Mouse (Mus musculus) MEL (cell line): ENCODE measurements around the gene Nt5c2. TPM values are rescaled to one million over a fixed set of nuclear protein-coding genes. Genes with fewer than 3 reads are reported as not detected.
A peak's percentile ranks its signal among the peaks of the same experiment; 100 is the strongest.

Source experiments
- DNase-seq: peaks from one replicate; pipeline ENCODE4 v3.0.0; 2011; ENCODE audit warnings: low read depth, low spot score
- H3K27ac ChIP-seq: 2 replicates; pipeline ENCODE4 v1.5.1; 2012; ENCODE audit warnings: low read depth, mild to moderate bottlenecking, control low read depth, low read length, moderate library complexity; ENCODE audit not compliant: control insufficient read depth
- H3K27me3 ChIP-seq, 2 experiments: fragments of 150-350 bp in 1 of 2; sonication (generic) in 1 of 2; 2 replicates each; pipeline ENCODE4 v1.6.1; 2012; ENCODE audit warnings: low read length in 2 of 2, mild to moderate bottlenecking in 2 of 2, improper control_type of control experiment in 1 of 2, moderate library complexity in 1 of 2; ENCODE audit not compliant: insufficient read depth in 2 of 2, control insufficient read depth in 1 of 2
- H3K36me3 ChIP-seq, 2 experiments: 2 replicates each; pipeline ENCODE4 v1.6.1; 2012 to 2014; ENCODE audit warnings: low read length in 2 of 2, improper control_type of control experiment in 1 of 2, inconsistent platforms in 1 of 2, mild to moderate bottlenecking in 1 of 2; ENCODE audit not compliant: insufficient read depth in 2 of 2, control insufficient read depth in 1 of 2
- H3K4me1 ChIP-seq, 2 experiments: fragments of 150-350 bp in 1 of 2; sonication (generic) in 1 of 2; 2 replicates each; pipeline ENCODE4 v1.6.1; 2012; ENCODE audit warnings: low read length in 2 of 2, improper control_type of control experiment in 1 of 2, mild to moderate bottlenecking in 1 of 2; ENCODE audit not compliant: insufficient read depth in 2 of 2, control insufficient read depth in 1 of 2
- H3K4me3 ChIP-seq, 2 experiments: fragments of 150-350 bp in 1 of 2; sonication (generic) in 1 of 2; 2 replicates each; pipeline ENCODE4 v1.5.1; 2012; ENCODE audit warnings: low read depth in 2 of 2, low read length in 2 of 2, mild to moderate bottlenecking in 2 of 2, moderate library complexity in 2 of 2, control low read depth in 1 of 2, improper control_type of control experiment in 1 of 2; ENCODE audit not compliant: control insufficient read depth in 1 of 2, insufficient read depth in 1 of 2
- H3K79me2 ChIP-seq: 2 replicates; pipeline ENCODE4 v1.6.1; 2012; ENCODE audit warnings: mild to moderate bottlenecking, low read length, moderate library complexity; ENCODE audit not compliant: control insufficient read depth, poor library complexity, insufficient read depth
- H3K9ac ChIP-seq: 2 replicates; pipeline ENCODE4 v1.6.1; 2012; ENCODE audit warnings: low read depth, mild to moderate bottlenecking, control low read depth, low read length, moderate library complexity; ENCODE audit not compliant: control insufficient read depth, poor library complexity, severe bottlenecking
- H3K9me3 ChIP-seq: fragments of 150-350 bp; sonication (generic); replicated peaks from 2 replicates; pipeline ENCODE4 v1.6.1; 2012; ENCODE audit warnings: mild to moderate bottlenecking, low read length, improper control_type of control experiment, moderate library complexity; ENCODE audit not compliant: insufficient read depth
- BHLHE40 ChIP-seq: IDR thresholded peaks from 2 replicates; pipeline ENCODE4 v1.6.1; 2012; ENCODE audit warnings: low read depth, mild to moderate bottlenecking, inconsistent platforms, low read length, improper control_type of control experiment, borderline replicate concordance
- CHD1 ChIP-seq: IDR thresholded peaks from 2 replicates; pipeline ENCODE4 v1.6.1; 2012; ENCODE audit warnings: low read depth, mild to moderate bottlenecking, inconsistent platforms, low read length, improper control_type of control experiment
- CHD2 ChIP-seq: IDR thresholded peaks from 2 replicates; pipeline ENCODE4 v1.6.1; 2011; ENCODE audit warnings: low read length, improper control_type of control experiment
- CTCF ChIP-seq, 3 experiments: IDR thresholded peaks in 2 of 3; conservative IDR thresholded peaks in 1 of 3; 2 replicates each; pipeline ENCODE4 v1.5.1; 2011 to 2012; ENCODE audit warnings: low read length in 3 of 3, low read depth in 2 of 3, mild to moderate bottlenecking in 2 of 3, improper control_type of control experiment in 1 of 3, inconsistent platforms in 1 of 3, mixed read lengths in 1 of 3, moderate library complexity in 1 of 3; ENCODE audit not compliant: control insufficient read depth in 1 of 3, insufficient read depth in 1 of 3, poor library complexity in 1 of 3, severe bottlenecking in 1 of 3
- E2F4 ChIP-seq: IDR thresholded peaks from 2 replicates; pipeline ENCODE4 v1.6.1; 2011; ENCODE audit warnings: low read depth, low read length, improper control_type of control experiment, borderline replicate concordance
- ELF1 ChIP-seq: IDR thresholded peaks from 2 replicates; pipeline ENCODE4 v1.6.1; 2014; ENCODE audit warnings: low read depth, mild to moderate bottlenecking, inconsistent platforms, low read length, improper control_type of control experiment, moderate library complexity
- EP300 ChIP-seq, 2 experiments: IDR thresholded peaks; 2 replicates each; pipeline ENCODE4 v1.6.1; 2011; ENCODE audit warnings: improper control_type of control experiment in 2 of 2, low read length in 2 of 2, low read depth in 1 of 2, mild to moderate bottlenecking in 1 of 2
- GATA1 ChIP-seq: IDR thresholded peaks from 2 replicates; pipeline ENCODE4 v1.6.1; 2011; ENCODE audit warnings: low read depth, low read length, improper control_type of control experiment
- HCFC1 ChIP-seq: IDR thresholded peaks from 2 replicates; pipeline ENCODE4 v1.6.1; 2012; ENCODE audit warnings: low read depth, mild to moderate bottlenecking, inconsistent platforms, low read length, improper control_type of control experiment, moderate library complexity
- JUND ChIP-seq: IDR thresholded peaks from 2 replicates; pipeline ENCODE4 v1.6.1; 2011; ENCODE audit warnings: low read depth, mild to moderate bottlenecking, improper control_type of control experiment, low read length
- KAT2A ChIP-seq: conservative IDR thresholded peaks from 2 replicates; pipeline ENCODE4 v1.6.1; 2012; ENCODE audit warnings: low read depth, low read length, improper control_type of control experiment, inconsistent platforms
- MAX ChIP-seq: IDR thresholded peaks from 2 replicates; pipeline ENCODE4 v1.6.1; 2011; ENCODE audit warnings: low read length, improper control_type of control experiment
- MAZ ChIP-seq: IDR thresholded peaks from 2 replicates; pipeline ENCODE4 v1.6.1; 2012; ENCODE audit warnings: low read depth, mild to moderate bottlenecking, inconsistent platforms, low read length, improper control_type of control experiment
- MYB ChIP-seq: IDR thresholded peaks from 2 replicates; pipeline ENCODE4 v1.6.1; 2011; ENCODE audit warnings: mild to moderate bottlenecking, low read depth, low read length, improper control_type of control experiment
- MYC ChIP-seq: IDR thresholded peaks from 2 replicates; pipeline ENCODE4 v1.6.1; 2011; ENCODE audit warnings: low read depth, mild to moderate bottlenecking, low read length, improper control_type of control experiment, moderate library complexity
- NELFE ChIP-seq: IDR thresholded peaks from 2 replicates; pipeline ENCODE4 v1.6.1; 2011; ENCODE audit warnings: low read depth, low read length, improper control_type of control experiment
- NRF1 ChIP-seq: IDR thresholded peaks from 2 replicates; pipeline ENCODE4 v1.6.1; 2014; ENCODE audit warnings: low read depth, mild to moderate bottlenecking, inconsistent platforms, low read length, improper control_type of control experiment, moderate library complexity; ENCODE audit not compliant: poor library complexity, insufficient read depth, severe bottlenecking
- POLR2A ChIP-seq, 2 experiments: IDR thresholded peaks; 2 replicates each; pipeline ENCODE4 v1.6.1; 2011 to 2012; ENCODE audit warnings: low read length in 2 of 2, mild to moderate bottlenecking in 2 of 2, control low read depth in 1 of 2, improper control_type of control experiment in 1 of 2, low read depth in 1 of 2, moderate library complexity in 1 of 2; ENCODE audit not compliant: control insufficient read depth in 1 of 2, insufficient read depth in 1 of 2, poor library complexity in 1 of 2
- POLR2AphosphoS2 ChIP-seq: IDR thresholded peaks from 2 replicates; pipeline ENCODE4 v1.6.1; 2011; ENCODE audit warnings: low read length, improper control_type of control experiment
- SIN3A ChIP-seq: IDR thresholded peaks from 2 replicates; pipeline ENCODE4 v1.6.1; 2012; ENCODE audit warnings: low read length, improper control_type of control experiment, inconsistent platforms
- SMC3 ChIP-seq: IDR thresholded peaks from 2 replicates; pipeline ENCODE4 v1.6.1; 2011; ENCODE audit warnings: low read depth, low read length, improper control_type of control experiment
- TAL1 ChIP-seq: IDR thresholded peaks from 2 replicates; pipeline ENCODE4 v1.6.1; 2012; ENCODE audit warnings: mild to moderate bottlenecking, inconsistent platforms, low read length, moderate library complexity, mixed read lengths
- TBP ChIP-seq: IDR thresholded peaks from 2 replicates; pipeline ENCODE4 v1.8.0; 2011; ENCODE audit warnings: low read depth, low read length, improper control_type of control experiment
- TCF12 ChIP-seq: IDR thresholded peaks from 2 replicates; pipeline ENCODE4 v1.6.1; 2014; ENCODE audit warnings: low read depth, mild to moderate bottlenecking, inconsistent platforms, low read length, improper control_type of control experiment, moderate library complexity
- USF1 ChIP-seq: IDR thresholded peaks from 2 replicates; pipeline ENCODE4 v1.6.1; 2014; ENCODE audit warnings: low read depth, mild to moderate bottlenecking, inconsistent platforms, low read length, improper control_type of control experiment, moderate library complexity
- USF2 ChIP-seq, 2 experiments: IDR thresholded peaks; 2 replicates each; pipeline ENCODE4 v1.6.1; 2011 to 2012; ENCODE audit warnings: improper control_type of control experiment in 2 of 2, low read length in 2 of 2, borderline replicate concordance in 1 of 2, inconsistent platforms in 1 of 2, low read depth in 1 of 2, mild to moderate bottlenecking in 1 of 2; ENCODE audit not compliant: insufficient read depth in 1 of 2
- ZC3H11A ChIP-seq: IDR thresholded peaks from 2 replicates; pipeline ENCODE4 v1.6.1; 2012; ENCODE audit warnings: low read depth, mild to moderate bottlenecking, inconsistent platforms, low read length, improper control_type of control experiment
- ZKSCAN1 ChIP-seq: IDR thresholded peaks from 2 replicates; pipeline ENCODE4 v1.6.1; 2012; ENCODE audit warnings: low read depth, mild to moderate bottlenecking, inconsistent platforms, low read length, improper control_type of control experiment, moderate library complexity
- ZMIZ1 ChIP-seq: IDR thresholded peaks from 2 replicates; pipeline ENCODE4 v1.6.1; 2012; ENCODE audit warnings: low read depth, mild to moderate bottlenecking, inconsistent platforms, low read length, improper control_type of control experiment, moderate library complexity
- ZNF384 ChIP-seq: IDR thresholded peaks from 2 replicates; pipeline ENCODE4 v1.6.1; 2012; ENCODE audit warnings: low read depth, mild to moderate bottlenecking, inconsistent platforms, low read length, improper control_type of control experiment
- polyA plus RNA-seq, 2 experiments: library from polyadenylated mRNA; stranded (reverse) in 1 of 2; unstranded in 1 of 2; fragments of >175 nt in 1 of 2; fragments of >200 nt in 1 of 2; gene quantifications; 2 replicates each; pipeline versions ENCODE4 v1.2.1 to v1.2.4; 2012; ENCODE audit warnings: low replicate concordance in 2 of 2, low read depth in 1 of 2; ENCODE audit not compliant: insufficient read length in 2 of 2, insufficient read depth in 1 of 2, missing spikeins in 1 of 2
- total RNA-seq: library from RNA; depleted of rRNA; stranded (reverse); fragments of 300-350 nt; gene quantifications from 2 replicates; pipeline ENCODE4 v1.2.3, GENCODE M21; 2012

The Nt5c2 gene
- total and polyA plus RNA-seq, 3 experiments: 64.6 to 455 (median 147) TPM

DNA sequence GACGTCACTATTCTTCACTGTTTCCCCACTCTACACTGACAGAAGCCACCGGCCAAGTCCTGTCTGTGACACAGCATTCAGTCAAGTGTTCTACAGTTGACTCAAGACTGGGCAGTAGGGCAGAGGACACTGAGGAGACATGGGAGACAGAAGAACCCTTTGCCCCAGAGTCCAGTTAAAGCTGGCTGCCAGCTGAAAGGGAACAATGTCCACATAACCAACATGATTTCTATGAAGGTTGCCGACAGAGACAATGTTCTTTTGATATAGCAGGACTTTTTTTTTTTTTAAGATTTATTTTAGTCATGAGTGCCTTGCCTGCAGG, 35.2 kb downstream of the Nt5c2 start:
- Histone ChIP-seq H3K9me3 (no peaks in the 10 kb centered on the region), H3K4me3 (no peak overlapping the region), H3K79me2 (peaks cover 2% of the 10 kb centered on the region; the same call in 1 of the 2 replicates), H3K4me1 (peaks cover 7 to 26% of the 10 kb centered on the region in 2 experiments), H3K36me3 (peaks cover 0 to 21% of the 10 kb centered on the region in 2 experiments; a peak in 2 of 4 replicates), H3K9ac (no peak overlapping the region), H3K27me3 (no peaks in the 10 kb centered on the region), H3K27ac (no peak overlapping the region)
- no peak for DNase-seq
- no peak for TF ChIP-seq ELF1

DNA sequence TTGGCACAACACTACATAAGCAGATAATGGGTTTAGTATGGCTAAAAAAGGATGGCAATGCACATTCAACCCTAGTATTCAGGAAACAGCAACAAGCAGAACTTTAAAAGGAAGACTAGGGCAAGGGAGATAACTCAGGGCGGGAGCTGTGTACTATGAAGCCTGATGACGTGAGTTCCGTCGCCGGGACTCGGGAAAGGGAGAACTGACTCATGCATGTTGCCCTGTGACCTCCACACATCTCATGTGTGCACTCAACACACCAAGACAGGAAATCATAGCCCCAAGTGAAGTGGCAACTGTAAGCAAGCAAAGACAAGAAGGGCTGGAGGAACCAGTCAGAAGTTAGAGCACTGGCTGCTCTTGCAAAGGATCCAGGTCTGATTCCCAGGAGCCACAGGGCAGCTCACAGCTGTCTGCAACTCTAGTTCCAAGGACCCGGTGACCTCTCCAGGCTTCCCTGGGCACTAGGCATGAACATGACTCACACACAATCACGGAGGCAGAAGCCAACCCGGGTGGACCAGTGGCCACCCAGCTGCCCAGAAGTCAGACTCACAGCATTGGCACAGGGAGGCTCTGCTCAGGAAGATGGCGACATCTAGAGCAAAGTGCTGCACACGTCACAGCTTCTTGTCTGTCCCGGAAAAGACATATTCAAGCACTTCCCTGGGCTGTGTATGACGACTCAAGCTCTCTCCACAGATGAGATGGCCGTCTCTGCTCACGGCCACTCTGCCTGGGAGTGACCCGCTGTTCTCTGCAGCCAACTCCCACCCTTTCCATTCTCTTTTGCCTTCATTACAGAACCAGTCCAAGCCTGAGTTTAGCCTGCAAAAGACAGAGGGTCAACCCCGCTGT, 35.8 kb downstream of the Nt5c2 start:
- Histone ChIP-seq H3K9me3 (no peaks in the 10 kb centered on the region), H3K4me1 (peaks cover 7 to 24% of the 10 kb centered on the region in 2 experiments), H3K36me3 (peaks cover 0 to 21% of the 10 kb centered on the region in 2 experiments; a peak in 2 of 4 replicates), H3K79me2 (no peaks in the 10 kb centered on the region; the same call in 1 of the 2 replicates), H3K27me3 (no peaks in the 10 kb centered on the region), H3K4me3 (peak overlapping the region in 1 of 2 experiments; percentile 49; a peak in 2 of 4 replicates), H3K9ac (peak overlapping the region; percentile 30), H3K27ac (peak overlapping the region; percentile 49)
- peak; percentile 83 for DNase-seq
- TF ChIP-seq MYC: peak; percentile 19; the same call in 1 of the 2 replicates
- no peak for TF ChIP-seq USF1
- TF ChIP-seq NRF1: no peak
- TF ChIP-seq MYB: no peak
- no peak for TF ChIP-seq ZMIZ1
- 0 out of 2 replicates have a peak, but pooled peaks have one; percentile 38 for TF ChIP-seq TBP
- TF ChIP-seq SIN3A: peak; percentile 64
- no peak for TF ChIP-seq ZKSCAN1
- TF ChIP-seq TAL1: 0 out of 2 replicates have a peak, but pooled peaks have one; percentile 16
- no peak for TF ChIP-seq MAZ
- TF ChIP-seq POLR2AphosphoS2: no peak
- no peak for TF ChIP-seq CHD2
- no peak for TF ChIP-seq SMC3
- peak; percentile 75; the same call in 1 of the 2 replicates for TF ChIP-seq E2F4
- TF ChIP-seq GATA1: peak; percentile 47
- TF ChIP-seq MAX: peak; percentile 55
- peak; percentile 35; the same call in 1 of the 2 replicates for TF ChIP-seq ELF1
- peak in 1 of 2 experiments; percentile 58; a peak in 2 of 4 replicates for TF ChIP-seq POLR2A (IDR thresholded peaks at IDR 0.05; ENCODE audit: control insufficient read depth in 1 of 2, insufficient read depth in 1 of 2, low read depth in 1 of 2, low read length in 2 of 2, poor library complexity in 1 of 2)
- no peak for TF ChIP-seq TCF12
- peak; percentile 72 for TF ChIP-seq HCFC1
- TF ChIP-seq CTCF (IDR thresholded peaks at IDR 0.05 in 2 of 3, conservative IDR thresholded peaks at IDR 0.05 in 1 of 3; ENCODE audit: control insufficient read depth in 1 of 3, insufficient read depth in 1 of 3, low read depth in 2 of 3, low read length in 3 of 3, poor library complexity in 1 of 3, severe bottlenecking in 1 of 3): no peak
- no peak for TF ChIP-seq CHD1
- peak in 1 of 2 experiments; percentile 36; a peak in 1 of 4 replicates for TF ChIP-seq EP300 (IDR thresholded peaks at IDR 0.05; ENCODE audit: low read depth in 1 of 2, low read length in 2 of 2)
- TF ChIP-seq JUND: peak; percentile 23; the same call in 1 of the 2 replicates
- TF ChIP-seq NELFE: no peak; the same call in 1 of the 2 replicates
- no peak for TF ChIP-seq KAT2A
- no peak for TF ChIP-seq ZNF384
- TF ChIP-seq ZC3H11A: no peak
- TF ChIP-seq BHLHE40: no peak
- TF ChIP-seq USF2 (IDR thresholded peaks at IDR 0.05; ENCODE audit: borderline replicate concordance in 1 of 2, insufficient read depth in 1 of 2, low read depth in 1 of 2, low read length in 2 of 2): no peak
